Mouse (Mus musculus) kidney, adult 8-10 months (tissue): ENCODE measurements around the gene Ntm.

Experiments
- DNase-seq, 2 experiments: peaks; one replicate each; pipeline ENCODE4 v3.0.0; 2022

Ntm gene

DNA sequence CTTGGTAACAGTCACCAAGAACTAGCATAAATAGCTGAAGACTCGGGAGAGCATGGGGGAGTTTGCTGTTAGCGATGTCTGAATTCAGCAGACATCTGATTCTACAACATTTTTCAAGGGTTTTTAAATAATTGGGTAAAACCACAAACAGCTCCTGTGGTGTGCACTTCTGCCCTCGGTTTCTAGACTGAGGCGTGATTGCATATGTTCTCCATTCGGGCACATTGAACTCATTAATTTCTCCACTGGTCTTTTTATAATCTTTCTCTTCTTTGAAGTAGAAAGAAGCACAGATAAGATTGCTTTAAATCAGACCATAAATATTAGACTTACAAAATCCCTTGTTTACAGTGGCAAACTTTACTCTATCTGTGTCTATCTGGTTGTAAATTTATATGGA is 862.3 kb downstream of the Ntm start:
- no peak for DNase-seq

DNA sequence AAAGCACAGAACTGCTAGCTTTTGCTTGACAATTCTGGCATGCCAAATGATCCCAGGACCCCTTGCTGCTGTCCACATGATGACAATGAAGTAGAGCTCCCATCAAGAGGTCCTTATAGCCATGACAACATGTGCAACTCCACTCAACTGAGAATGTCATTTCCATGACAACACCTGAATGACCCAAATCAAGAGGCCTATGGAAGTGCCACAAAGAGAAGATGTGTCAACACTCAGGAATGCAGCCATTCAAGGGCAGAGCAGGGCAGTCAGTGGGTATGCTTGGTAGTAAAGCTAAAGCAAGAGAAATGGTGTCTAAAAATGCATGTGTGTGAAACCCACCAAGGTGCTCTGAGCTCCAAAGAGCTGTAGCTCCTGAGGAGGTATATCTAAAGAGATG is 870.5 kb downstream of the Ntm start:
- DNase-seq = no peak

- no peak for DNase-seq
These were observed 874.3 kb downstream of the Ntm start for GRCm38 (mm10) chr9:29088657-29089056.

GRCm38 (mm10) chr9:29087656-29088055 is 875.3 kb downstream of the Ntm start:
- DNase-seq = no peak

DNA sequence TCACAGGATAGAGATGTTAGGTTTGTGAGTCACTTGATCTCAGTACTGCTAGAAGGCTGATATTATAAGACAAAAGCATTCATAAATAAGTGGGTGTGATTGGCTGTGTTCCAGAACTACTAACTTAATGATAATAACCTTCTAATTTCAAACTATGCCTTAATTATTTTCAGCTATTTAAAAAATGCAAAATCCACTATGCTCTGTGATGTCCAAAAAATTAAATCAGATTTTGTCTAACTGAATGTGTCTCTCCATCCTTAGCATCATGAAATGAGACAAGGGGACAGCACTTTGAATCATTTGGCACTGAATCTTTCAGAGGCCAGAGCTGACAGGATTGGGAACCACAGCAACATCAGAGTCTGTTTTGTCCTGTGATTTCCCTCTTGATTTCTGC is 875.8 kb downstream of the Ntm start:
- DNase-seq = no peak

- DNase-seq = no peak
These were observed 886.9 kb downstream of the Ntm start for GRCm38 (mm10) chr9:29075924-29076577.

- DNase-seq = no peak
These were observed 887.7 kb downstream of the Ntm start for GRCm38 (mm10) chr9:29075243-29075642.

GRCm38 (mm10) chr9:29074494-29074893 is 888.4 kb downstream of the Ntm start:
- DNase-seq = no peak

GRCm38 (mm10) chr9:29071997-29072396 is 890.9 kb downstream of the Ntm start:
- DNase-seq = no peak

DNA sequence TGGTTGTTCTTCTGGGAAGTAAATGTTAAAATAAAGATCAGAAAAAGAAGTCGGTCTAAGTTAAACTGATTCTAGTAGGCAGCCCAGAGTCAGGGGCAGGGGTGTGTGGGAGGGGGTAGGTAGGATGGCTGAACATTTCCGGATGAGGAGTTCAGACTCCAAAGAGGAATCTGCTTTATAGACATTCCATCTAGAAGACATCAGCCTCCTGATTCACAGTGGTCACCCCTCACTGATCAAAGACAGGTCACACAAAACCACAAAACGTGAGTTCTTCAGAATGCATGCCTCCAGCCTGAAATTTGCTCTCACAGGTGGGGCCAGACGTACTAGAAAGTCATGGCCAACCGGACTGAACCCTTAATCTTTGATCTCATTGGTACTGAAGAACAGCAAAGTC is 895.4 kb downstream of the Ntm start:
- no peak for DNase-seq

DNA sequence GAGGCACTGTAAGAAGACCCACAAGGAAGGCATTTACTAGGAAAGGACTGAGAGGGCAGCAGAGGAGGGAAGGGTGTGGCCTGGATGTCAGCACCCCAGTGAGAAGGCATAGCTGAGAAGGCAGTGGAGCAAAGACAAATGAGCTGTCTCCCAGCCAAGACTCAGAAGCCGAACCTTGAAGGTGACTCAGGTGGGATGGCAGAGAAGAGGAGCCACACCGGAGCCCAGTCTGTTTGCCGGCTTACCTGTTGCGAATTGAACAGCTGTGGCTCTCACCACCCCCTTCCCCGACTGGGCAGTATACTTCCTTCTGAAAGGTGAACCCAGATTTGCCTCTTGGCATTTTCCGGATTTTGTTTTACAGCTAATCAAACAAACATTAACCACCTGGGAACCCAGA is 902.6 kb downstream of the Ntm start:
- no peak for DNase-seq

DNA sequence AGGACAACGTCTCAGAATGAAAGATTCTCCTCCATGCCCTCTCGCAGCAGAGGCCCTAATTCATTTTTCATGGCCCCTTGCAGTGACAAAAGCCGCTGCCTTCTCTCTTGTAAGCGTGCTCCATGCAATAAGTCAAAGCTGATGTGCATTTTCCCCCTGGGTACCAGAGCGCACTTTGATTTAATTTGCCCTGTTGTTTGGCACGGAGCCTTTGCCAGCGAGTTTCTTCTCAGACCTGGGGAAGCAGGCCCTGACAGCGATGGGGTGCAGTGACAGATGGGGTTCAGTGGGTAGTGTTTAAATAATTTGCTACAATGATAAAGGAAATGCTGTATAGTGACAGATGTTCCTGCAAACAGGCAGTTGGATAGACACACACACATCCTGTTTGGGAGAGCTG is 904.1 kb downstream of the Ntm start:
- no peak for DNase-seq

DNA sequence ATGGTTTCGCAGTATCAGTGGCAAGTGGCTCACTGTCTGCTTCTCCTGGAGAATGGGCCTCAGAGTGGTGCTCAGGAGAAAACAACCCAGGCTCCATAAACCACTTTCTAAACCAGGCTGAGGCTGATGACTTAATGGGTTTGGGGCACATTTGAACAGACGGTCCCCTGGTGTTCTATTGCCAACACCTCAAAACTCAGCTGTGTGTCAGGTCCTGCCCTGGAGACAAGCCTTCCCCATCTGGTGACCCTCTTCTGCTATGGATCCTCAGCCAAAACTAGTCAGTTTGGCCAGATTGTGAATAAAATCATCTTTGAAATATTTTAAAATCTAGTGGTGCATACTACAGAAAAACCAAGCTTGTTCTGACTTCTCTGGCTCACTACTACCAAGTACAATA is 907.3 kb downstream of the Ntm start:
- DNase-seq = no peak

GRCm38 (mm10) chr9:29036466-29036865 is 926.5 kb downstream of the Ntm start:
- DNase-seq = no peak

DNA sequence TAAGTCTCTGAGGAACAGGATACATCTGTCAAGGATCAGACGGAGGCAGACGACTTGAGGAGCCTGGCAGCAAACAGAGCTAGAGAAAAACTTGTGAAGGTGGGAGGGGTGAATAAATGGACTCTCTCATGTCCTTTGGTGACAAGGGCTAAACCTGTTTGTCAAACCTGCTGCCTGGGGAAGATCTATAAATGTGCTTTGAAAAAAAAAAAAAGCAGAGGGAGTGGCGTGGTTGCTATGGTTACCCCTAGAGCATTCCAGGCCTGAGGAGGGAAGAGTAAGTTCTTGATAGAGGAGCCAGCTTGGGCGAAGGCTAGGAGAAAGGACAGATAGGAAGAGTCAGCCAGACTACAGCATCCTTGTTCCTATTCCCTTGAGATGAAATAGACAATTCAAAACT is 926.9 kb downstream of the Ntm start:
- DNase-seq = no peak

- no peak for DNase-seq
These were observed 936.5 kb downstream of the Ntm start for GRCm38 (mm10) chr9:29026410-29026809.

DNA sequence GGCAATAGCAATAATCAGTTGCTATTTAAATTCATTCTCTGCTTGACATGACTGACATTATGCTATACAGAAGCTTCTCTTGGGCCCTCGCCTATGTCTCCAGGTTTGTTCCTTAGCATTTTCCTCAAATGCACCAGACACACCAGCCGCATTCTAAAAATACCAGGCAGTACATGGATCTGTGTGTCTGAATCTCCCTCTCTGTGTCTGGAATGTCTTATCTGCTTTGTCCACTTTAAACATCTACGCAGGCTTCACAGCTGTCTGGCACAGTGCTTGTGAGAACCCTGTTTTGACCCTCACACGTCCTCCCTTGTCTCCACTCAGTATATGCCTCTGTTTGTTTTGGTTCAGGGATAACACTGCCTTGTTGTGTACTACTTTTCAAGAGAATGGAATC is 937.3 kb downstream of the Ntm start:
- no peak for DNase-seq

DNA sequence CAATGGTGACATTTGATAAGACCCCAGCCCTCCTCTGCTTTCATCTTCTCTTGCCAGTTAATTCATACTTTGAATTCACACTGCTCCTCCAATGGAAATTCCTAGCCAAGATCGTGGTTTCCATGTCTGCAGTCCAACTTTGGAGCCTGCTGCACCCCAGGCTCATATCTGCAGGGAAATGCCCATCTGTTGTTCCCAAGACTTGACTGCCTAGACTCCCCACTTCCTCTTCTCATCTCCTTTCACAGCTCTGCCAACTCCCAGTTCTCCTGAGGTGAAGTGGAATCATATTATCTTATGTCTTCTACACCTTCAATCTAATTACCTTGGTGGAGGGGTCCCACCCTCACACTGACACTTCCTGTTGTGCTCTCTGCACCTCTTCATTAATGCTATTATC is 937.8 kb downstream of the Ntm start:
- DNase-seq = no peak

DNA sequence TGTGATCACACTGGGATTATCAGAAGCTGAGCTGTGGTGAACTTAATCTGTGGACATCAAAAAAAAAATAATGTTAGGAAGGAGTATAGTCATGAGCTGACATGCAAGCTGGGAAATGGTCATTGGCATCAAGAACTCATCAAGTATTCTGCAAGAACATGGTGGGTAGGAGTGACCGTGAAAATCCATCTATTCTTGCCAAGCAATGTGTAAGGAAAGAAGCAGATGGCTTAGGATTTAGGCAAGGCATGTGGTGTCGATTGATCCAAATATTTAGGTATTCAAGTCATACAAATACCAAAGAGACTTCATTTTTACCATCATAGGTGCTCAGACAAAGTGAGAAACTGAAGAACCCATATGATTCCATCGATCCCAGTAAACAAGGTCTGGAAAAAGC is 946.1 kb downstream of the Ntm start:
- no peak for DNase-seq

GRCm38 (mm10) chr9:29013881-29014280 is 949.1 kb downstream of the Ntm start:
- DNase-seq = no peak

- DNase-seq = no peak
These were observed 950.4 kb downstream of the Ntm start for GRCm38 (mm10) chr9:29012541-29012940.

DNA sequence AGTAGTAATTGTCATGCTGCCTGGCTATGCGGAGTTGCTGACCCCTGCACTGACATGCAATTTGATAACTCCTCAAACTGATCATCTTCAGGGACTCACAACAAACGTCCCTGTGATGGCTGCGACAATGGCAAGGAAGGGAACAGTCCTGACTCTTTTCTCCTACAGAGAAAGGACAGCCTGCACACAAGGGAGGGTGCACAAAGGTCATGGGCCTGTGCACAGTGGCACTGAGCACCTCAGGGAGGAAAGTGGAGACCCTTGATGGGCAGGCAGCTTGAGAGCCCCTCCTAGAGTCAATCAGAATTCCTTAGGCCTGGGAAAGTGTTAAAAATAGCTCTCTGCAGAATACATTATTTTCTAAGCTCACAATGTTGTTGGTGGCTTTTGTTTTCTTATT is 951.5 kb downstream of the Ntm start:
- no peak for DNase-seq

GRCm38 (mm10) chr9:29004534-29004933 is 958.4 kb downstream of the Ntm start:
- no peak for DNase-seq

- DNase-seq = no peak
These were observed 963.0 kb downstream of the Ntm start for GRCm38 (mm10) chr9:28999951-29000351.

DNA sequence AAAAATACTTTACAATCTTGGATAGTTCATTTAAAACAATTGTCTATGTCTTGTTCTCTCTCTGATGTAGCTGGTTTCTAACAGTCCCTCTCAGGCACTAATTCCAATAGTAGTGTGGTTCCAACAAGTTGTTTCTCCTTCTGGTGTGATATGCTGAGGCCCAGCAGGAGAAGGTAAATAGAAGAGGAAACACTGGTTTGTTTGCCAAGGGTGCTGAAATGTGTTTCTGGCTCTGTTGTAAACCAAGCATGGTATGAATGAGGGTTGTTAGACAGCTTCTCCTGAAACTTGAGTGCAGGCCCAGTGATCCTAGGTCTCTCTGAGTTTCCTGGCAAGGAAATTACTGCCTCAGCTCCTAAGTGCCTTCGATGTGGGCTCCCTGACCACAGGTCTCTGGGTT is 985.7 kb downstream of the Ntm start:
- no peak for DNase-seq

DNA sequence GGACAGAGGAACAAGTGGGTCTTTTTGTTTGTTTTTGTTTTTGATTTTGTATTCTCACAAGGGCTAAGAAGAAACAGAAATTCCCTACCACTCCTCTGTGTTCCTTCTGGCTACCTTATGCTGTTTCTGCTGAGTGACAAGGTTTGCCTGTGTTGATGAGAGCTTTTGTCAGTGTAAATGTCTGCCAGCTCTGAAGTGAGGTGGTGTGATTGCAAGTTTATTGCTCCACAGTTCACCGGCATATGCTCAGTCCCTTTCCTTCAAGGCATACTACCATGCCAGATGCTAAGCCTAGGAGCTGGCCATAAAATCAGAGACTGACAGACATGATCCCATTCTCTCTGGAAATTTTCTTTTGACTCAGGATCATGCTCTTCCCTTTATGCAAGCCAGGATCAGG is 993.5 kb downstream of the Ntm start:
- no peak for DNase-seq
